Mouse (Mus musculus) stomach, postnatal 0 days (tissue): ENCODE data around the gene Tmem63a. TPM values are rescaled to one million over a fixed set of nuclear protein-coding genes. Genes with fewer than 3 reads are reported as not detected.
"Not testable (repeated sequence)": the region's sequence is repeated elsewhere in the genome, so short reads cannot be mapped to it uniquely, and the experiment has no call there.

Experiments
- ATAC-seq: fragments of 200-750 bp; cut with Nextera tagmentation; 2 replicates; pipeline ENCODE4 v1.8.0; 2017; ENCODE audit not compliant: low FRiP score, low TSS enrichment
- DNase-seq: peaks from one replicate; pipeline ENCODE4 v3.0.0-alpha.2; 2016; ENCODE audit warnings: low spot score
- H3K27ac ChIP-seq: fragments of 300-500 bp; sonication (generic); replicated peaks from 2 replicates; pipeline ENCODE4 v1.5.1; 2014; ENCODE audit warnings: mild to moderate bottlenecking, control low read depth
- H3K27me3 ChIP-seq: fragments of 300-500 bp; sonication (generic); 2 replicates; pipeline ENCODE4 v1.6.1; 2014; ENCODE audit warnings: low read length; ENCODE audit not compliant: control insufficient read depth, insufficient read depth
- H3K36me3 ChIP-seq: fragments of 300-500 bp; sonication (generic); 2 replicates; pipeline ENCODE4 v1.6.1; 2014; ENCODE audit warnings: low read length, mixed read lengths; ENCODE audit not compliant: control insufficient read depth, insufficient read depth
- H3K4me1 ChIP-seq: fragments of 300-500 bp; sonication (generic); replicated peaks from 2 replicates; pipeline ENCODE4 v1.6.1; 2014; ENCODE audit warnings: antibody characterized with exemption; ENCODE audit not compliant: control insufficient read depth, insufficient read depth
- H3K4me2 ChIP-seq: fragments of 300-500 bp; sonication (generic); replicated peaks from 2 replicates; pipeline ENCODE4 v1.6.1; 2014; ENCODE audit warnings: low read depth, mild to moderate bottlenecking, control low read depth, moderate library complexity
- H3K4me3 ChIP-seq: fragments of 300-500 bp; sonication (generic); 2 replicates; pipeline ENCODE4 v1.5.1; 2014; ENCODE audit warnings: low read depth, low read length, control low read depth
- H3K9ac ChIP-seq: fragments of 300-500 bp; sonication (generic); 2 replicates; pipeline ENCODE4 v1.6.1; 2014; ENCODE audit warnings: mild to moderate bottlenecking, low read length, control low read depth, mixed read lengths
- H3K9me3 ChIP-seq: fragments of 300-500 bp; sonication (generic); 2 replicates; pipeline ENCODE4 v1.6.1; 2016; ENCODE audit warnings: low read length; ENCODE audit not compliant: control insufficient read depth
- CTCF ChIP-seq: IDR thresholded peaks from 2 replicates; pipeline ENCODE4 v1.5.1; 2016; ENCODE audit warnings: antibody characterized with exemption, low read depth, mild to moderate bottlenecking, moderate library complexity
- EP300 ChIP-seq: optimal IDR thresholded peaks from 2 replicates; pipeline ENCODE3; 2016; ENCODE audit warnings: antibody characterized with exemption
- WGBS: fragments of 180-500 bp; shearing (Covaris S2); extraction: QIAGEN DNeasy Blood & Tissue Kit; methylation state at CpG from one replicate; pipeline ENCODE4 v1.1.7; 2014; 5-methylcytosine and 5-hydroxymethylcytosine counted together
- polyA plus RNA-seq: library from polyadenylated mRNA; unstranded; fragments of >200 nt; fragmentation: Nextera tagmentation; extraction: Ambion mirVana; gene quantifications from 2 replicates; pipeline ENCODE4 v1.2.1, GENCODE M21; 2015

Gene Tmem63a
- polyA plus RNA-seq, 1 experiment from 2014 or later: 35.2 TPM

- 0 out of 2 replicates have a peak, but pooled peaks cover 2% of the 10 kb centered on the region for H3K4me1 ChIP-seq
- no peaks in the 10 kb centered on the region; the same call in 1 of the 2 replicates for H3K27me3 ChIP-seq
- H3K27ac ChIP-seq: no peak overlapping the region
- TF ChIP-seq CTCF: no peak
- no peak for TF ChIP-seq EP300
- H3K9me3 ChIP-seq: no peaks in the 10 kb centered on the region
- H3K4me2 ChIP-seq: no peak overlapping the region
- ATAC-seq (no peak), DNase-seq (no peak)
- no peak overlapping the region for H3K9ac ChIP-seq
- 36% methylated on average over 3 of the region's 3 CpGs for WGBS
- no peak overlapping the region for H3K4me3 ChIP-seq
- no peaks in the 10 kb centered on the region for H3K36me3 ChIP-seq
These were observed 11.0 kb upstream of the Tmem63a start for GRCm38 (mm10) chr1:180931106-180931505.

- H3K9ac ChIP-seq: no peak overlapping the region
- WGBS: 38% methylated on average over 6 of the region's 6 CpGs
- no peak overlapping the region for H3K4me3 ChIP-seq
- H3K36me3 ChIP-seq: no peaks in the 10 kb centered on the region
- DNase-seq: no peak
- H3K4me1 ChIP-seq: 0 out of 2 replicates have a peak, but pooled peaks cover 2% of the 10 kb centered on the region
- H3K27me3 ChIP-seq: no peaks in the 10 kb centered on the region
- H3K27ac ChIP-seq: no peak overlapping the region
- ATAC-seq: no peak
- TF ChIP-seq EP300 (no peak), CTCF (peak; percentile 24; the same call in 1 of the 2 replicates)
- H3K9me3 ChIP-seq: no peaks in the 10 kb centered on the region
- H3K4me2 ChIP-seq: no peak overlapping the region
These were observed 8.5 kb upstream of the Tmem63a start for GRCm38 (mm10) chr1:180933659-180934058.

DNA sequence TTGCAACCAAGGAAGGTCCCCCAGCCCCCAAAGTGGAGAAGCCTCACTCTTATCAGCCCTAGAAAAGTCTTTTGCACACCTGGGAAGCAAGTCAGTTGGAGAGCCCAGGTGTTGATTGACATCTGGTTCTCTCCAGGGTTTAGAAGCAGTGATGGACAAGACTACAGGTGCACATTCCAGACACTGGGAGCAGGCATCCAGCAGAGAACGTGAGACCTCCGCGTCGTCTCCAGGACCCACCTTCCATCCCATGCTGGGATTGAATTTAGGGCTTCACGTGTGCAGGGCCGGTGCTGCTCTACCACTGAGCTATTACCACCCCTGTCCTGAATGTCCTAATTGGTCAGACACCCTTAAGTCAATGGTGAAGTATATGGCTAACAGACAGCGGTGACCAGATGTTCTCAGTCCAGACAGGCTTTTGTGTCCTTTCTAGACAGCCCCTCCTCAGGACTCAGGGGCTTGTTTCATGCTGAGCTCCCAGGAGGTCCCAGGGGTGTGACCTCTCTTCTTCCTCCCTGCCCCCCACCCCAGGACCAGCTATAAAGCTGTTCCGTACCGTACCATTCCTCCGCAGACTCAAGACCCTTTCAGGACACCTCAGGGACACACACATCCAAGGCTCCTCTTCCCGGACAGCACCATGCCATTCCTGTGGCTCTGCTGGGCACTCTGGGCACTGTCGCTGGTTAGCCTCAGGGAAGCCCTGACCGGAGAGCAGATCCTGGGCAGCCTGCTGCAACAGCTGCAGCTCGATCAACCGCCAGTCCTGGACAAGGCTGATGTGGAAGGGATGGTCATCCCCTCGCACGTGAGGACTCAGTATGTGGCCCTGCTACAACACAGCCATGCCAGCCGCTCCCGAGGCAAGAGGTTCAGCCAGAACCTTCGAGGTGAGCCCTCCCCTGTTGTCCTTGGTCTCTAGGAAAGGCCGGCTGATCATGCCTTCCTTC is 7.4 kb upstream of the Tmem63a start, which contains the start of gene Lefty1:
TSS of gene Lefty1 (plus strand) at position 556 of the 953 bp plus-strand sequence.
- no peaks in the 10 kb centered on the region for H3K27me3 ChIP-seq
- no peaks in the 10 kb centered on the region for H3K36me3 ChIP-seq
- 0 out of 2 replicates have a peak, but pooled peaks cover 2% of the 10 kb centered on the region for H3K4me1 ChIP-seq
- 47% methylated on average over 21 of the region's 21 CpGs for WGBS
- DNase-seq (no peak), ATAC-seq (no peak)
- TF ChIP-seq EP300 (no peak), CTCF (peak; percentile 23; the same call in 1 of the 2 replicates)
- peak within 1 kb of the TSS; percentile 48; the same call in 1 of the 2 replicates for H3K4me2 ChIP-seq
- no peaks in the 10 kb centered on the region for H3K9me3 ChIP-seq
- H3K9ac ChIP-seq: no peak within 1 kb of the TSS
- no peak within 1 kb of the TSS for H3K4me3 ChIP-seq
- no peak within 1 kb of the TSS for H3K27ac ChIP-seq

DNA sequence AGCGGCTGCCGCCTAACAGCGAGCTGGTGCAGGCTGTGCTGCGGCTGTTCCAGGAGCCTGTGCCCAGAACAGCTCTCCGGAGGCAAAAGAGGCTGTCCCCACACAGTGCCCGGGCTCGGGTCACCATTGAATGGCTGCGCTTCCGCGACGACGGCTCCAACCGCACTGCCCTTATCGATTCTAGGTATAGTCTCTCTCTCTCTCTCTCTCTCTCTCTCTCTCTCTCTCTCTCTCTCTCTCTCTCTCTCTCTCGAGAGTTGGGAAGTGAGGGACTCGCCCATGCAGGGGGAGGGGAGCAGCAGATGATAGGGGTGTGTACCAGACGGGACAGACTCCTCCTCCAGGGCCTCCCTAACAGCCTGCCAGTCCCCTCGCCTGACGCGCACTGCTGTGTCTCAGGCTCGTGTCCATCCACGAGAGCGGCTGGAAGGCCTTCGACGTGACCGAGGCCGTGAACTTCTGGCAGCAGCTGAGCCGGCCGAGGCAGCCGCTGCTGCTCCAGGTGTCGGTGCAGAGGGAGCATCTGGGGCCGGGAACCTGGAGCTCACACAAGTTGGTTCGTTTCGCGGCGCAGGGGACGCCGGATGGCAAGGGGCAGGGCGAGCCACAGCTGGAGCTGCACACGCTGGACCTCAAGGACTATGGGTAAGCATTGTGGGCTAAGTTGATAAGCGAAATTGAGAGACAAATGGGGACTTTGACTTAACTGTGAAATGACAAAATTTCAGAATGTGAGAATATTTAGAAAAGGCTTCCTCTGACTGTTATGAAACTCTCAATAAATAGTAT is 5.3 kb upstream of the Tmem63a start:
- Histone ChIP-seq H3K4me3 (peak overlapping the region; percentile 30), H3K4me2 (peak overlapping the region; percentile 48), H3K9ac (peak overlapping the region; percentile 52; the same call in 1 of the 2 replicates)
- not testable (repeated sequence) for H3K9me3 ChIP-seq, H3K36me3 ChIP-seq, H3K27me3 ChIP-seq, H3K27ac ChIP-seq, H3K4me1 ChIP-seq
- ATAC-seq (peak; percentile 93), DNase-seq (peak; percentile 83)
- 9% methylated on average over 30 of the region's 41 CpGs for WGBS

DNA sequence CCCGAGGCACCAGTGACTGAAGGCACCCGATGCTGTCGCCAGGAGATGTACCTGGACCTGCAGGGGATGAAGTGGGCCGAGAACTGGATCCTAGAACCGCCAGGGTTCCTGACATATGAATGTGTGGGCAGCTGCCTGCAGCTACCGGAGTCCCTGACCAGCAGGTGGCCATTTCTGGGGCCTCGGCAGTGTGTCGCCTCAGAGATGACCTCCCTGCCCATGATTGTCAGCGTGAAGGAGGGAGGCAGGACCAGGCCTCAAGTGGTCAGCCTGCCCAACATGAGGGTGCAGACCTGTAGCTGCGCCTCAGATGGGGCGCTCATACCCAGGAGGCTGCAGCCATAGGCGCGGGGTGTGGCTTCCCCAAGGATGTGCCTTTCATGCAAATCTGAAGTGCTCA is 4.5 kb upstream of the Tmem63a start:
- not testable (repeated sequence) for H3K4me1 ChIP-seq, H3K36me3 ChIP-seq, ATAC-seq, H3K9ac ChIP-seq, DNase-seq, H3K4me2 ChIP-seq, H3K27ac ChIP-seq, H3K4me3 ChIP-seq, H3K9me3 ChIP-seq, H3K27me3 ChIP-seq
- WGBS: 74% methylated on average over 13 of the region's 13 CpGs

- H3K9ac ChIP-seq, ATAC-seq, H3K4me2 ChIP-seq, H3K36me3 ChIP-seq, H3K27me3 ChIP-seq, DNase-seq, H3K4me3 ChIP-seq, H3K9me3 ChIP-seq, H3K27ac ChIP-seq: not testable (repeated sequence)
- peaks cover 16% of the 10 kb centered on the region for H3K4me1 ChIP-seq
- WGBS: 77% methylated on average over 2 of the region's 2 CpGs
- TF ChIP-seq CTCF: peak; percentile 30
These were observed 3.4 kb upstream of the Tmem63a start for GRCm38 (mm10) chr1:180938781-180939180.
